Mouse (Mus musculus): ENCODE results near the gene Pknox2.

Pknox2 gene

GRCm38 (mm10) chr9:36885237-36885636, 262.0 kb downstream of the Pknox2 start:
- in situ Hi-C loops (cut with MboI, MseI): no loop called here

- in situ Hi-C loops (cut with MboI, MseI): no loop called here
These were observed 263.6 kb downstream of the Pknox2 start for GRCm38 (mm10) chr9:36883569-36883968.

GRCm38 (mm10) chr9:36882034-36882745, 265.0 kb downstream of the Pknox2 start:
- in situ Hi-C loops (cut with MboI, MseI): no loop called here

- in situ Hi-C loops (cut with MboI, MseI): no loop called here
These were observed 265.6 kb downstream of the Pknox2 start for GRCm38 (mm10) chr9:36881615-36882014.

GRCm38 (mm10) chr9:36876787-36877186, 270.4 kb downstream of the Pknox2 start:
- in situ Hi-C loops (cut with MboI, MseI): no loop called here

GRCm38 (mm10) chr9:36876313-36876712, 270.9 kb downstream of the Pknox2 start:
- in situ Hi-C loops (cut with MboI, MseI): no loop called here

GRCm38 (mm10) chr9:36873796-36874195, 273.4 kb downstream of the Pknox2 start:
- in situ Hi-C loops (cut with MboI, MseI): no loop called here

- in situ Hi-C loops (cut with MboI, MseI): no loop called here
These were observed 276.9 kb downstream of the Pknox2 start for GRCm38 (mm10) chr9:36870263-36870662.

- in situ Hi-C loops (cut with MboI, MseI): no loop called here
These were observed 278.5 kb downstream of the Pknox2 start for GRCm38 (mm10) chr9:36868662-36869061.

- in situ Hi-C loops (cut with MboI, MseI): no loop called here
These were observed 282.1 kb downstream of the Pknox2 start for GRCm38 (mm10) chr9:36864862-36865813.

- in situ Hi-C loops (cut with MboI, MseI): no loop called here
These were observed 283.5 kb downstream of the Pknox2 start for GRCm38 (mm10) chr9:36863694-36864093.

GRCm38 (mm10) chr9:36862576-36862975, 284.6 kb downstream of the Pknox2 start:
- in situ Hi-C loops (cut with MboI, MseI): no loop called here

- in situ Hi-C loops (cut with MboI, MseI): loop anchor here (10.0 kb wide), 1 partner anchor 1474 kb away; no protein-coding TSS in a partner anchor
These were observed 288.5 kb downstream of the Pknox2 start for GRCm38 (mm10) chr9:36858677-36859076.

- in situ Hi-C loops (cut with MboI, MseI): loop anchor here (10.0 kb wide), 1 partner anchor 1473 kb away; no protein-coding TSS in a partner anchor
These were observed 289.6 kb downstream of the Pknox2 start for GRCm38 (mm10) chr9:36857476-36858117.

GRCm38 (mm10) chr9:36856351-36856750, 290.9 kb downstream of the Pknox2 start:
- in situ Hi-C loops (cut with MboI, MseI): loop anchor here (10.0 kb wide), 1 partner anchor 1472 kb away; no protein-coding TSS in a partner anchor

- in situ Hi-C loops (cut with MboI, MseI): loop anchor here (10.0 kb wide), 1 partner anchor 1467 kb away; no protein-coding TSS in a partner anchor
These were observed 295.0 kb downstream of the Pknox2 start for GRCm38 (mm10) chr9:36852175-36852574.

- in situ Hi-C loops (cut with MboI, MseI): loop anchor here (10.0 kb wide), 1 partner anchor 1465 kb away; no protein-coding TSS in a partner anchor
These were observed 297.1 kb downstream of the Pknox2 start for GRCm38 (mm10) chr9:36850091-36850490.

GRCm38 (mm10) chr9:36848661-36849060, 298.5 kb downstream of the Pknox2 start:
- in situ Hi-C loops (cut with MboI, MseI): no loop called here

- in situ Hi-C loops (cut with MboI, MseI): no loop called here
These were observed 300.9 kb downstream of the Pknox2 start for GRCm38 (mm10) chr9:36846346-36846745.

Data from T-helper 1 cell (primary cell).